In the genomic region with DNA sequence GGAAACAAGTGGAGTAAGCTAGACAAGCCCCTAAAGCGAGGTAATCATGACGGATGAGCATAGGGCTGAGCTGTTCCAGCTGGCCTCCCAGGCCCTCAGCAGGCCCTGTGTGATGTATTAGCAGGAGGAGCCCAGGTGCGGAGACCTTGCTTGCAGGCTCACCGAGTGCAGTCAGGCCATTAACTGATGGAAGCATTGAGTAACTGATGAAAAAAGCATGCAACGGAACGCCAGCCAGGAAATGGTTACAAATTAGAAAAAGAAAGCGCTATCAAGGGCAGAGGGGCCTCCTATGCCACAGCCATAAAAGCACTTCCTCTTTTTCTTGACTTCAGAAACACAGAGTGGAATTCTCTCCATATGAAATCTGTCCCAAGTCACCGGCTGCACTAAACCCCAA, we compare ENCODE assay signal across 10 mouse cellular contexts.
DNase-seq lines count a peak whose midpoint lies in the region; ATAC-seq and TF ChIP-seq lines count a peak whose summit lies in the region.
"Had no signal": no experiment of that assay in that cellular context is flagged by ENCODE, and none has a peak within 500 bp of the region (broad histone marks: within the 10 kb centered on the region; RNA-seq: fewer than 3 reads in every experiment).

No protein-coding gene starts in this region.

- peak overlapping the region; percentile 26 for H3K4me2 ChIP-seq in limb, embryonic 14.5 days (replicated peaks; ENCODE audit: low read depth, low read length, severe bottlenecking)
- no peak overlapping the region for H3K4me2 ChIP-seq in forebrain, embryonic 16.5 days (ENCODE audit: low read length)

- H3K9ac ChIP-seq in limb, embryonic 14.5 days (ENCODE audit: low read depth, low read length, severe bottlenecking): no peak overlapping the region
- no peak overlapping the region for H3K9ac ChIP-seq in forebrain, embryonic 16.5 days (replicated peaks; ENCODE audit: low read depth, low read length)

- no peak for ATAC-seq in limb, embryonic 14.5 days (ENCODE audit: low FRiP score, low read depth)
- no peak for ATAC-seq in forebrain, embryonic 16.5 days

- H3K9me3 ChIP-seq in embryonic facial prominence, embryonic 10.5 days: no peaks in the 10 kb centered on the region
- no peaks in the 10 kb centered on the region for H3K9me3 ChIP-seq in limb, embryonic 14.5 days (ENCODE audit: control insufficient read depth, low read length)
- no peaks in the 10 kb centered on the region for H3K9me3 ChIP-seq in forebrain, embryonic 16.5 days (ENCODE audit: control insufficient read depth, low read length)

- no peak overlapping the region for H3K4me3 ChIP-seq in embryonic facial prominence, embryonic 10.5 days
- no peak overlapping the region for H3K4me3 ChIP-seq in limb, embryonic 14.5 days (replicated peaks; ENCODE audit: low read length)
- H3K4me3 ChIP-seq in forebrain, embryonic 16.5 days (replicated peaks; ENCODE audit: low read length): no peak overlapping the region

- no peak for TF ChIP-seq POLR2A in limb, embryonic 14.5 days (IDR thresholded peaks at IDR 0.05; ENCODE audit: borderline replicate concordance, extremely low read depth, insufficient read depth, insufficient read length)

- 0 out of 2 replicates have a peak overlapping the region, but pooled peaks have one; percentile 51 for H3K27ac ChIP-seq in embryonic facial prominence, embryonic 10.5 days (replicated peaks)
- H3K27ac ChIP-seq in limb, embryonic 14.5 days (replicated peaks; ENCODE audit: low read depth, low read length): no peak overlapping the region
- no peak overlapping the region for H3K27ac ChIP-seq in forebrain, embryonic 16.5 days (ENCODE audit: low read length)

- peak; percentile 4 to 21 for DNase-seq in lung, postnatal 4 days
- DNase-seq in lung, postnatal 36 days: no peak
- DNase-seq in embryonic facial prominence, embryonic 10.5 days (ENCODE audit: low spot score): peak; percentile 52
- peak; percentile 23 for DNase-seq in limb, embryonic 14.5 days (ENCODE audit: low spot score)
- peak; percentile 12 to 16 for DNase-seq in thymus, postnatal 36 days
- DNase-seq in gastrocnemius, adult 18-20 months (ENCODE audit: low spot score): no peak
- no peak for DNase-seq in cerebellum, adult 11-12 months
- DNase-seq: cerebellum, adult 9-11 months; heart, adult 18-20 months had no signal

- no peaks in the 10 kb centered on the region for H3K36me3 ChIP-seq in embryonic facial prominence, embryonic 10.5 days (replicated peaks)
- H3K36me3 ChIP-seq in limb, embryonic 14.5 days (ENCODE audit: control insufficient read depth, insufficient read depth, low read length): no peaks in the 10 kb centered on the region
- H3K36me3 ChIP-seq in forebrain, embryonic 16.5 days (ENCODE audit: control insufficient read depth, insufficient read depth): no peaks in the 10 kb centered on the region

- peaks cover 13% of the 10 kb centered on the region for H3K4me1 ChIP-seq in embryonic facial prominence, embryonic 10.5 days
- peaks cover 14% of the 10 kb centered on the region for H3K4me1 ChIP-seq in limb, embryonic 14.5 days (ENCODE audit: control insufficient read depth, insufficient read depth, low read length)
- H3K4me1 ChIP-seq in forebrain, embryonic 16.5 days (replicated peaks; ENCODE audit: control insufficient read depth, insufficient read depth, low read length): no peaks in the 10 kb centered on the region

- no peaks in the 10 kb centered on the region for H3K27me3 ChIP-seq in embryonic facial prominence, embryonic 10.5 days (replicated peaks; ENCODE audit: low read depth, poor library complexity, severe bottlenecking)
- H3K27me3 ChIP-seq in limb, embryonic 14.5 days (ENCODE audit: control insufficient read depth, insufficient read depth, low read length): no peaks in the 10 kb centered on the region
- no peaks in the 10 kb centered on the region for H3K27me3 ChIP-seq in forebrain, embryonic 16.5 days (replicated peaks; ENCODE audit: control insufficient read depth, insufficient read depth, low read length)

- 45% methylated on average over 8 of the region's 8 CpGs for WGBS in embryonic facial prominence, embryonic 10.5 days
- WGBS in limb, embryonic 14.5 days: 3% methylated on average over 8 of the region's 8 CpGs
- 77% methylated on average over 8 of the region's 8 CpGs for WGBS in forebrain, embryonic 16.5 days

Comparison
In these comparisons a context has a peak if more than half of its experiments do, and no peak if none do; other contexts are left out.
1. DNase-seq: peak in lung, postnatal 4 days (2 of 2), embryonic facial prominence, embryonic 10.5 days (single experiment), limb, embryonic 14.5 days (single experiment) and thymus, postnatal 36 days (2 of 2); none in lung, postnatal 36 days (single experiment), gastrocnemius, adult 18-20 months (single experiment) and cerebellum, adult 11-12 months (single experiment).